Mouse (Mus musculus) ZHBTc4 (cell line): ENCODE results near the gene Cd180.
A peak's percentile ranks its signal among the peaks of the same experiment; 100 is the strongest.

Experiments used
- DNase-seq: peaks from one replicate; pipeline ENCODE4 v3.0.0-alpha.2; 2011; ENCODE audit warnings: low read depth, low spot score

Gene Cd180

DNA sequence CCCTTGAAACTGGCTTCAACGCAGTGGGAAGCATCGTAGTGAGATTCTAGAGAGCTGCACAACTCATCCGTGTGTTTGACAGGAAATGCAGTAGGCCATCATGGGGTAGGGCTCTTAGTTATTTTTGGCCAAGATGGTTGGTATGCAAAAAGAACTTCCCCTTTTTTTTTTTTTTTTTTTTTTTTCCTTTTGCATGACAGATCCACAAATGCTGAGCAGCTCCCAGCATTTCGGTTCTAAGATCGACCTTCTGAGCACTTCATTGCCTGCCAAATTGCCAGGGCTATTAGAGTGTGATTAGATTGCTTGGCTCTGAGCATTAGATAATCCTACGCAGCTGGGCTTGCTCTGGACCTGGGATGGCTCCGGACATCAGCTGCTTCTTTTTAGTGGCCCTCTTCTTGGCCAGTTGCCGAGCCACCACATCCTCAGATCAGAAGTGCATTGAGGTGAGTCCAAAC lies at the start of gene Cd180:
Gene Cd180 (plus strand): TSS at position 218 of the 461 bp plus-strand sequence.
- DNase-seq: no peak

GRCm38 (mm10) chr13:102644344-102644743 lies 49.0 kb upstream of the Cd180 start:
- DNase-seq: no peak

DNA sequence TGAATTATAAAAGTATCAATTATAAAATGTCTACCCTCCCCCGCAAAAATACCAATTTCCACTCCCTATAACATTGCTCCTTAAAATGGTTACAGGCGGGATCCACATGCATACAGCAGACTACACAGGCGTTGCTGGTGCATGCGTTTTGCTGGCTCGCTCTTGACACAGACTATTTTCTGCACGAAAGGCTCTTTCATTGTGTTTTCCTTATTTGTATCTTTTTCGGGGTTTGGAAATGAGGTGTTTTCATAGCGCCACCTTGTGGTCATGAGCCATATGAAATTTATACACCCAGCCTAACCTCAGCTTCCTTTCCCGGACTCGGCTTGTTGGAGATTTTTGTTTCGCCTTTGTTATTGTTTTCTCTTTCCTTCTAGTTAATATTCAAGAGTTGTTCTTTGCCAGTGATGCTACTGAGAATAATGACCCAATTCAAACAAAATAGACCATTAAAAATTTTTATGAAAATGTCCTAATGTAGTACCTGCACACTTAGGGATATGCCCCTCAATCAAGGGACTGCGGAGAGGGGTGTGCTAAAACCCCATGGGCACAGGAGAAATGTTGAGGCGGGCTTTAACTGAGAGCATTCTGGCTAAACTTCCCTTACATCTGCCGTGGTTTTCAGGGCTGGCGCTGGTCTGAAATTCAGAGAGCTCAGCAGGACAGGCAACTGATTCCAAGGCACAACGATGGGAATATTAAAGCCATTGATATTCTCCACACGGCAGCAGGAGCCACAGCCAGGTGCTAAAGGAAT lies 48.4 kb upstream of the Cd180 start:
- peak; percentile 75 for DNase-seq

DNA sequence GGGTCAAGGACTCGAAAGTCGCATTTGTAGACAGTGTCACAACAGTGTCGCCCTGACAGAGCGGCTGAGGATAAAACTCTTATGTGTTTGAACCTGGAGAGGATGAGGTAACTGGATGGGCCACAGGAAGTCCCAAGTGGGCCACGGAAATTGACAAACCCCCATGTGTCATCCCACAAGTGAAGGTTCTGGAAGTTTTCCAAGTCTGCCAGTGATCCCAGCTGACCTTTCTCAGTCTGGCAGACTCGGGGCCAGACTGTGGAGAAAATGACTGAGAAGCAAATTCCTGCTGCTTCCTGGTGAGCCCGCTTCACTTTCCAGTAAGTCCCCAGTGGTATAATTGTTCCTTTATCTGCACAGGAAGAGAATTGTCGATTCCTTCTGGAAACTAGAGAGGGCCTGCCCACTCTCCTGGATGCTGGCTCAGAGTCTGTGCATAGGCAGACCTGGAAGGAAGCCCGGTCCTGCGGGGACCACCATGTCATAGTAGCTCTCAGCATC lies 47.0 kb upstream of the Cd180 start:
- DNase-seq: peak; percentile 48

GRCm38 (mm10) chr13:102647511-102647910 lies 45.8 kb upstream of the Cd180 start:
- DNase-seq: no peak

- no peak for DNase-seq
Measured at GRCm38 (mm10) chr13:102652303-102652889, 41.0 kb upstream of the Cd180 start.

GRCm38 (mm10) chr13:102655071-102655570 lies 38.2 kb upstream of the Cd180 start:
- peak; percentile 88 for DNase-seq

DNA sequence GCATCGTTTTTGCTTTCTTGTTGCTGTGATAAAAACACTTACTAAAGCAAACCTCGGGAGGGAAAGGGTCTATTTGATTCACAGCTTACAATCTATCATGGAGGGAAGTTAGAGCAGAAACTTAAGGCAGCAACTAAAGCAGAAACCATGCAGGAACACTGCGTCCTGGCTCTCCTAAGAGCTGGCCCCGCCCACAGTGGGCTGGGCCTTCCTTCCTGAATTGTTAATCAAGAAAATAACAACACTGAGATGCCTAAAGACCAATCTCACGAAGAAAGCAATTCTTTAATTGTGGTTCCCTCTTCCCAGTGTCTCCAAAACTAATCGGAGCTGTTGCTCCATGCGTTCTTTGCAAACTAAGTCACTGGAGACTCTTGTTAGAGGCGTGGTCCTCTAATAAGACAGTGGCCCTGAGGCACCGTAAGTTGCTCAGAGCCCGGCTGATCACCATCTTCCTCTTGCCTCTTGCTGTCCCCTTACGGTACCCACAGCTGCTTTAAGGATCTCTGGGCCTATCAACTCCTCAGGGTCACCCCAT lies 37.1 kb upstream of the Cd180 start:
- peak; percentile 83 for DNase-seq

DNA sequence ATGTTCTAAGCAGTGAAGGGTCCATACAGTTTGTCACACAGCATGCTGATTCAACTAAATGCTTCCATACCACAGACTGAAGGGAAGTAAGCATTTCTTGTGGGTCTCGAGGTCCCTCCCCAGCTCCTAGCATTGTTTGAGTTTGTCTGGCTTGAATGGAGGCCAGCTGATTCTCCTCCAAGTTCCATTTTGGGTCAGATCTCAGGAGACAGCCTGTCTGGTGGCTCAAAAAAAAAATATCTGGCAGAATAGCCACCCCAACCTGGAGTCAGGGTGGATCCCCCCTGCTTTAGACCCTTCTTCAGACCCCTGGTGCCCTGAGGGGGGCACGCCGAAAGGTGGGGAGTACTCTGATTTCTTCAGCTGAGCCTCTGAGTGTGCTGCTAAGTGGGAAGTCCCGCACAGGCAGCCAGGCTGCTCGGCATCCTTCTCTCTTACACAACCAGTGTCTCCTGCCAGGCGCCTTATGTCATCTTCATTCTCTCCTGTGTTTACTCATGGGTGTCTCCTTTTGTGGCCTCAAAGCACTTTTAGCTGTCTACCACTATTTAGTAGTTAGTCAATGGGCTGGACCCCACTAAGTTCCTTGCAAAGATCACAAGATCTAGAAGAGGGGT lies 35.0 kb upstream of the Cd180 start:
- no peak for DNase-seq

GRCm38 (mm10) chr13:102664041-102664440 lies 29.3 kb upstream of the Cd180 start:
- DNase-seq: no peak

- peak; percentile 91 for DNase-seq
Measured at GRCm38 (mm10) chr13:102664843-102665587, 28.3 kb upstream of the Cd180 start.

- DNase-seq: no peak
Measured at GRCm38 (mm10) chr13:102665588-102666232, 27.6 kb upstream of the Cd180 start.

DNA sequence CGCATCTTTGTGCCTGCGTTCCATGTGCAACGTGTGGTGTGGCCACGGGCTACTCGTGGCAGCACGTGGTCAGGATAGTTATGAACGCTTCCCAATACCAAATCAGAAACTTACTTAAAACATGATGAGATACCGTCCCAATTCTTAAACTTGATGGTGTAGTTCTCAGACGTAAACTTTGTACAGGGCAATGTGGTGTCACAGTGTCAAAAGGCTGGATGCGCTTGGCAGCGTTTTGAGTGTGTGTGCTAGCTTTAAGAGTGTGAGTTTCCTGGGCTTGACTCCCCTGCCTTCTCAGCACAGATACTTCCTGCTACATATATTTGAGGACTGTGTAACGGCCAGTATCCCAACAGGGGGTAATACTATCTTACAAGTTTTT lies 27.1 kb upstream of the Cd180 start:
- DNase-seq: no peak

GRCm38 (mm10) chr13:102666731-102667130 lies 26.6 kb upstream of the Cd180 start:
- DNase-seq: no peak

GRCm38 (mm10) chr13:102667401-102667800 lies 26.0 kb upstream of the Cd180 start:
- no peak for DNase-seq

DNA sequence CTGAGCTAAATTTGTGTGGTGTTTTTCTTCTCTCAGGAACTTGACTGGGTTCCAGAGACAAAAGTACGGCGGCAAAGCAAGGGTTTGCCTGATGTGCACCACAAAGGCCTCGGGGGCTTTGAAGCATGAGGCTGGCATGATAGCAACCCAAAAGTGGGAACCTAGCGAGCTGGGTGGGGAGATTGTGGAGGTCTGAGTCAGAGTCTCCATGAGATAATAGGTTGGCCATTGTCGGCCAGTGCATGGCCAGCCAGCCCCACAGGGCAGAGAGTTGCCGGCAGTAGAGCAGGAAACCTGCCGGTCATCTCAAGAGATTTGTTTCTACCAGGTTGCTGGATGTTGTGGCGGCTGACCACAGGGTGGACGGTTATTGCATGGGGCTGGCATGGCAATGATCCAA lies 25.5 kb upstream of the Cd180 start:
- no peak for DNase-seq

DNA sequence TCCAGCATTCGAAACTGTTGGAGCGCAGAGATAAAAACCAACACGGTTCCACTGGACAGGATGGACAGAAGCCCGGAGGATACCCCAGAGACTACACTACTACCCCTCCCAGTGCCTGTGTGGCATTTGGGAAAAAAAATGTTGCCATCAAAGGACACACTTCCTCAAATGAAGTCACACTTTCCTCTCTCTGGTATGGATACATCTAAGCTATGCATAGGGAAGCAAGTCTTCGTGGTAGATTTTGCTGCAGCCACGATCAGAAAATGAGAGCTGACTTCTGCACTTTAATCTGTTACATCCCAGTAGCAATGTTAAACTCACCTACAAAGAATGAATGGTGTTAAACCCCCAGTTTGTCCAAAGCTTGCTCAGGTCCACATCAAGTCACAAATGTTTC lies 24.4 kb upstream of the Cd180 start:
- DNase-seq: no peak

DNA sequence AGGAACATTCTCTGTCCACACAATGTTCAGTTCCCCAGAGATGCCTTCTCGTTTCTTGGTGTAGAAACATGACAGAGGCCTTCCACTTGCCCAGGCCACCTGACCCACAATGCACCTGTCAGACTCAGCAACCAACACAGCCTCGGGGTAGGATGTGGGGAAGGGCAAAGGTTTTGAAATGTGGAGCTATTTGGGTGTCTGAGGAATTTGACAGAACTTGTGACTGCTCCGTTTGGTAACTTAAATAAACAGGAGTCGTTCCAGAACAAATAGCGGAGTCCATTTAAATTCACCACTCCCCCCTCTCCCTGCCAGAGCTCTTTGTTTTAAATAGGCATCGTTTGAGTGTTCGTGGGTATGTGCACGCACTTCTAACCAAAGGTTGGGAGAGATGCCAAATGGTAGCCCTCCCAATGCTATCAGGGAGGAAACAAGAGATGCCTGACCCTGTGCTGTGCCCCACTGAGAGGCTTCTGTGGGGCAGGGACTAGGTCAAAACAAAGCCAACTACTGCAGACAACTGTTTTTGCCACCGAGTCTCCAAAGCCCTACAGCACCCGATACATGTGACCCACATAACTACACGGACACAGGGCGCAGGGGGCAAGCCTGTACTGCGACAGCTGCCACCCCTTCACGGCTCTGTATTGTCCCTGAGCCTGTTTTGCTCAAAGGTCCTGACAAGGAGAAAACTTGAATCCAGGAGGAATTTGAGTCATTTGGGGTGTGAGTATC lies 23.7 kb upstream of the Cd180 start:
- DNase-seq: peak; percentile 60

GRCm38 (mm10) chr13:102670503-102670902 lies 22.9 kb upstream of the Cd180 start:
- DNase-seq: peak; percentile 82

DNA sequence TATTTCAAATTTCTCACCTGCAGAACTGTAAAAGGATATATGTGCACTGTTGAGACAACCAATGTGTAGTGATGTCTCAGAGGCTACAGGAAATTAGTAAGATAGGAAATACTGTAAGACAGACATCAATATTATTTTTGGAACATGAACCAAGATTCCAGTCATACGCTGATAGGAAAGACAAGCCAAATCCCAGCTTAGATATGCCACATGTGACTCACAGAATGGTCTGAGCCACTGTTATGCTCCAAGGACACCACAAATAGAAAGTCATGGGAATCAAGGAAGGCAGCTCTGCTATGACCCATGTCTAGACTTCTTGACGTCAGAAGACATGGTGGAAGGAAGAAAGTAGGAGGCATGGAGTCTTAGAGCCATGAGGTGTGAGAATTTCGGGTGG lies 19.3 kb upstream of the Cd180 start:
- no peak for DNase-seq
